Mouse (Mus musculus) forebrain, embryonic 15.5 days (tissue): ENCODE measurements around the gene 1600014C10Rik. TPM values are rescaled to one million over a fixed set of nuclear protein-coding genes. Genes with fewer than 3 reads are reported as not detected.

Source experiments
- ATAC-seq: fragments of 200-750 bp; cut with Nextera tagmentation; replicated peaks from 2 replicates; pipeline ENCODE4 v1.8.0; 2017; ENCODE audit warnings: mild to moderate bottlenecking, moderate TSS enrichment, moderate library complexity
- H3K27ac ChIP-seq: fragments of 300-500 bp; sonication (generic); replicated peaks from 2 replicates; pipeline ENCODE4 v1.5.1; 2015; ENCODE audit warnings: mild to moderate bottlenecking, inconsistent platforms
- H3K27me3 ChIP-seq: fragments of 300-500 bp; sonication (generic); 2 replicates; pipeline ENCODE4 v1.6.1; 2015; ENCODE audit warnings: inconsistent platforms
- H3K36me3 ChIP-seq: fragments of 300-500 bp; sonication (generic); 2 replicates; pipeline ENCODE4 v1.6.1; 2015; ENCODE audit warnings: mild to moderate bottlenecking, inconsistent platforms
- H3K4me1 ChIP-seq: fragments of 300-500 bp; sonication (generic); 2 replicates; pipeline ENCODE4 v1.6.1; 2015; ENCODE audit warnings: inconsistent platforms
- H3K4me2 ChIP-seq: fragments of 300-500 bp; sonication (generic); replicated peaks from 2 replicates; pipeline ENCODE4 v1.6.1; 2015; ENCODE audit warnings: mild to moderate bottlenecking, inconsistent platforms
- H3K4me3 ChIP-seq: fragments of 300-500 bp; sonication (generic); 2 replicates; pipeline ENCODE4 v1.5.1; 2015; ENCODE audit warnings: mild to moderate bottlenecking, inconsistent platforms
- H3K9ac ChIP-seq: fragments of 300-500 bp; sonication (generic); replicated peaks from 2 replicates; pipeline ENCODE4 v1.6.1; 2015; ENCODE audit warnings: mild to moderate bottlenecking, inconsistent platforms
- H3K9me3 ChIP-seq: fragments of 300-500 bp; sonication (generic); 2 replicates; pipeline ENCODE4 v1.6.1; 2016; ENCODE audit warnings: inconsistent platforms
- WGBS: fragments of 180-500 bp; shearing (Covaris S2); methylation state at CpG from one replicate; pipeline ENCODE4 v1.1.7; 2015; ENCODE audit warnings: mixed read lengths; 5-methylcytosine and 5-hydroxymethylcytosine counted together
- polyA plus RNA-seq: library from polyadenylated mRNA; unstranded; fragments of >200 nt; fragmentation: Nextera tagmentation; extraction: Ambion mirVana; gene quantifications from 2 replicates; pipeline ENCODE4 v1.2.1, GENCODE M21; 2015

1600014C10Rik gene
- polyA plus RNA-seq, 1 experiment from 2014 or later: 16.8 TPM

GRCm38 (mm10) chr7:38224577-38225369 is 41.8 kb downstream of the 1600014C10Rik start:
- peaks cover 4% of the 10 kb centered on the region; the same call in 1 of the 2 replicates for H3K27me3 ChIP-seq
- H3K9me3 ChIP-seq: no peaks in the 10 kb centered on the region
- no peaks in the 10 kb centered on the region for H3K36me3 ChIP-seq
- no peak for ATAC-seq
- H3K4me2 ChIP-seq: no peak overlapping the region
- peaks cover 11% of the 10 kb centered on the region for H3K4me1 ChIP-seq
- no peak overlapping the region for H3K9ac ChIP-seq
- H3K27ac ChIP-seq: no peak overlapping the region
- H3K4me3 ChIP-seq: no peak overlapping the region
- 88% methylated on average over 13 of the region's 13 CpGs for WGBS

GRCm38 (mm10) chr7:38226226-38226625 is 43.2 kb downstream of the 1600014C10Rik start:
- H3K27ac ChIP-seq: no peak overlapping the region
- H3K27me3 ChIP-seq: peaks cover 4% of the 10 kb centered on the region; the same call in 1 of the 2 replicates
- H3K9ac ChIP-seq: no peak overlapping the region
- H3K36me3 ChIP-seq: no peaks in the 10 kb centered on the region
- H3K4me2 ChIP-seq: no peak overlapping the region
- no peak overlapping the region for H3K4me3 ChIP-seq
- ATAC-seq: no peak
- no peaks in the 10 kb centered on the region for H3K9me3 ChIP-seq
- 92% methylated on average over 2 of the region's 2 CpGs for WGBS
- peaks cover 11% of the 10 kb centered on the region for H3K4me1 ChIP-seq

- H3K36me3 ChIP-seq: no peaks in the 10 kb centered on the region
- H3K9ac ChIP-seq: peak overlapping the region; percentile 15; the same call in 1 of the 2 replicates
- under 1% methylated on average over 25 of the region's 25 CpGs for WGBS
- peak overlapping the region; percentile 42 for H3K4me3 ChIP-seq
- peaks cover 11% of the 10 kb centered on the region for H3K4me1 ChIP-seq
- H3K27ac ChIP-seq: no peak overlapping the region
- H3K9me3 ChIP-seq: no peaks in the 10 kb centered on the region
- ATAC-seq: peak; percentile 76
- peak overlapping the region; percentile 77 for H3K4me2 ChIP-seq
- peaks cover 4% of the 10 kb centered on the region; the same call in 1 of the 2 replicates for H3K27me3 ChIP-seq
Measured at GRCm38 (mm10) chr7:38227181-38227899, 44.3 kb downstream of the 1600014C10Rik start.

- ATAC-seq: peak; percentile 94
- WGBS: under 1% methylated on average over 36 of the region's 36 CpGs
Measured at GRCm38 (mm10) chr7:38227900-38228298, 44.9 kb downstream of the 1600014C10Rik start, which contains the start of gene Plekhf1. TSS of gene Plekhf1 (minus strand) at chr7:38228016.

GRCm38 (mm10) chr7:38228329-38228728 is 45.3 kb downstream of the 1600014C10Rik start:
- Histone ChIP-seq H3K27me3 (peaks cover 4% of the 10 kb centered on the region; the same call in 1 of the 2 replicates), H3K27ac (no peak overlapping the region), H3K9ac (no peak overlapping the region), H3K9me3 (no peaks in the 10 kb centered on the region), H3K4me3 (peak overlapping the region; percentile 42), H3K4me1 (peaks cover 11% of the 10 kb centered on the region), H3K36me3 (no peaks in the 10 kb centered on the region), H3K4me2 (peak overlapping the region; percentile 77)
- no peak for ATAC-seq
- WGBS: 25% methylated on average over 8 of the region's 8 CpGs

More at GRCm38 (mm10) chr7:38227900-38228298, 44.9 kb downstream of the 1600014C10Rik start, which contains the start of gene Plekhf1:
- H3K9ac ChIP-seq: peak within 1 kb of the TSS; percentile 15; the same call in 1 of the 2 replicates
- H3K4me1 ChIP-seq: peaks cover 11% of the 10 kb centered on the region
- H3K4me3 ChIP-seq: peak within 1 kb of the TSS; percentile 42
- peak within 1 kb of the TSS; percentile 77 for H3K4me2 ChIP-seq
- no peaks in the 10 kb centered on the region for H3K36me3 ChIP-seq
- peaks cover 4% of the 10 kb centered on the region; the same call in 1 of the 2 replicates for H3K27me3 ChIP-seq
- no peaks in the 10 kb centered on the region for H3K9me3 ChIP-seq
- H3K27ac ChIP-seq: no peak within 1 kb of the TSS

GRCm38 (mm10) chr7:38230285-38230684 is 47.3 kb downstream of the 1600014C10Rik start:
- H3K36me3 ChIP-seq: no peaks in the 10 kb centered on the region
- H3K4me1 ChIP-seq: peaks cover 11% of the 10 kb centered on the region
- H3K9me3 ChIP-seq: no peaks in the 10 kb centered on the region
- H3K27me3 ChIP-seq: peaks cover 4% of the 10 kb centered on the region; the same call in 1 of the 2 replicates
- H3K4me3 ChIP-seq: no peak overlapping the region
- WGBS: 20% methylated on average over 8 of the region's 8 CpGs
- H3K27ac ChIP-seq: no peak overlapping the region
- no peak for ATAC-seq
- H3K9ac ChIP-seq: no peak overlapping the region
- no peak overlapping the region for H3K4me2 ChIP-seq

GRCm38 (mm10) chr7:38236400-38237105 is 53.5 kb downstream of the 1600014C10Rik start:
- no peak overlapping the region for H3K4me2 ChIP-seq
- H3K27me3 ChIP-seq: no peaks in the 10 kb centered on the region
- no peak overlapping the region for H3K9ac ChIP-seq
- H3K36me3 ChIP-seq: no peaks in the 10 kb centered on the region
- H3K27ac ChIP-seq: no peak overlapping the region
- 53% methylated on average over 11 of the region's 11 CpGs for WGBS
- no peaks in the 10 kb centered on the region for H3K4me1 ChIP-seq
- no peak for ATAC-seq
- no peak overlapping the region for H3K4me3 ChIP-seq
- no peaks in the 10 kb centered on the region for H3K9me3 ChIP-seq

- H3K4me1 ChIP-seq: no peaks in the 10 kb centered on the region
- H3K4me2 ChIP-seq: no peak overlapping the region
- H3K27ac ChIP-seq: no peak overlapping the region
- no peak for ATAC-seq
- no peak overlapping the region for H3K4me3 ChIP-seq
- no peaks in the 10 kb centered on the region for H3K36me3 ChIP-seq
- no peaks in the 10 kb centered on the region for H3K27me3 ChIP-seq
- H3K9ac ChIP-seq: no peak overlapping the region
- no peaks in the 10 kb centered on the region for H3K9me3 ChIP-seq
Measured at GRCm38 (mm10) chr7:38237140-38237539, 54.1 kb downstream of the 1600014C10Rik start.

- H3K4me3 ChIP-seq: no peak overlapping the region
- 88% methylated on average over 4 of the region's 4 CpGs for WGBS
- no peak overlapping the region for H3K27ac ChIP-seq
- no peaks in the 10 kb centered on the region for H3K36me3 ChIP-seq
- no peaks in the 10 kb centered on the region for H3K4me1 ChIP-seq
- H3K9ac ChIP-seq: no peak overlapping the region
- H3K27me3 ChIP-seq: no peaks in the 10 kb centered on the region
- no peaks in the 10 kb centered on the region for H3K9me3 ChIP-seq
- ATAC-seq: no peak
- no peak overlapping the region for H3K4me2 ChIP-seq
Measured at GRCm38 (mm10) chr7:38242417-38242816, 59.4 kb downstream of the 1600014C10Rik start.
